Mouse (Mus musculus) layer of hippocampus, postnatal 25 days (tissue): ENCODE data around the gene Yars. TPM values are rescaled to one million over a fixed set of nuclear protein-coding genes. Genes with fewer than 3 reads are reported as not detected.

Experiments used
- DNase-seq, 2 experiments: peaks; one replicate each; pipeline ENCODE4 v3.0.0; 2022; ENCODE audit warnings: mixed read lengths in 2 of 2, low spot score in 1 of 2; ENCODE audit errors: extremely low spot score in 1 of 2
- total RNA-seq, 2 experiments: library from RNA; stranded (reverse); gene quantifications; 2 replicates each; pipeline ENCODE4 v1.2.3; 2021

The Yars gene
- total RNA-seq, 2 experiments from 2014 or later: 85.0 to 85.9 TPM

DNA sequence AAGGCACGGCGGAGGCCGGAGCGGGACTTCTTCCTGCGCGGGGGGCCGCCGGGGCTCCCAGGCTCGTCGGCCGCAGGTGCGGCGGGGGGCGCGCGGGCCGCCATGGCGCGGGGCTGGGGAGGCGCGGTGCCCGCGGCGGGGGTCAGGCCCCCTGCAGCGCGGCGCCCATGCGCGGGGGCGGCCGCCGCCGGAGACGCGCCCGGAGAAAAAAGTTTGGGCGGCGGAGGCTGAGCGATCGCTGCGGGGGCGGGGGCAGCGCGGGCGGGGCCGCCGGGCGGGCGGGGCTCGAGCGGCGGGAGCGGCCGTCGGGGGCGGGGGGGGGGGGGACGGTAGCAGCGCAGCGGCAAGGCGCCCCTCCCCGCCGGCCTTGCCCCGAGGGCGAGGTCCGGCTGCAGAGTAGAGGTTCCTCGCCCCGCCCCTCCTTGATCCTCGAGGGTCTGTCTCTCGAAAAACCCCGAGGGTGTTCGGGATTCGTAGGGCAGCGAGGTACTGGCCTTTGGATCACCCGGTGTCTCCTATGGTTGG is 58.7 kb downstream of the Yars start:
- DNase-seq: no peak

DNA sequence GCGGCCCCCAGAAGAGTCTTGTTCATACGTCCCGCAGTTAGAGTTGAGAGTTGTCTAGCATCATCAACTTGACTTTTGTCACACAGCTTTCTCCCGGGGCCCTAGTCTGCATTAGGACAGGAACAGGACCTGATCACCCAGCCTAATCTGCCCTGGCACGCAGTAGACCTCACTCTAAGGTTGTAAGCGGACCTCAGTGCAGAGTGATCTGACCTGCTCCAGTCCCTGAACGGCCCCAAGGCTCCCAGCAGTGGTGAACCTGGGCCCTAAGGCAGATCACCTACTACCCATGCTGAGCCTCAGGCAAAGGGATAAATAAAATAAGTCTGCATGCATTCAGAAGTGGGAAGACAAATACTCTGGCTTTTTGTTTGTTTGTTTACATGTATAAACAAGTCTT is 59.7 kb downstream of the Yars start:
- DNase-seq: no peak

DNA sequence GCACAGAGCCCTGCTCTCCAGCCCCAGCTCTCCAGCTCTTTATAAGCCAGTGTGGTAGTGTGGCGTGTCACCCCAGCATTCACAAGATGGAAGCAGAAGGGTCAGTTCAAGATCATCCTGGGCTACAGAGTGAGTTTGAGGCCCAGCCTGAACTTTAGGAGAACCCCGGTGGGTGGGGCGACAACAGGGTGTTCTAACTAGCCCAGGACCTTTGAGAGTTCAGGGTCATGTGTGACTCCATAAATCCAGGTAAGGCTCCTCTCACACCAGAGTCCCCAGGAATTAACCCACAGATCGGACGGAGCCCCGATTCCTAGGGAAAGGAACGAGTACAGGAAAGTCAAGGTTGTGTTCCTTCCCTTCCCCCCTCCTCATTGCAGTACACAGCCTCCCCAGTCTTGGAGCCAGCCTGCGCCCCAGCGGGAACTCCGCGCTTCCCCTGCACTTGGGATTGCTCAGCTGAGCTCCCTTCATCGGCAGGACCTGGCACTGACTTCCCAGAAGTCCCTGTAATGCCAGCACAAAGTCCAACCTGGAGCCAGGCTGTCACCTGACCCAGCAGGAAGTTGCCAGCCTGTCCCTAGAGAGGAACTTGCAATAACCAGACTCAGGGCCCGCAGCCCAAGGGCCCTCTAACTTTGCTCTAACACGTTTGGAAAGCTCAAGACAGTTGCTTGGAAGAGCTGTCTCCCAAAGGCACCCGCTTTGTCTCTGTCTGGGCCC is 61.4 kb downstream of the Yars start:
- no peak for DNase-seq

DNA sequence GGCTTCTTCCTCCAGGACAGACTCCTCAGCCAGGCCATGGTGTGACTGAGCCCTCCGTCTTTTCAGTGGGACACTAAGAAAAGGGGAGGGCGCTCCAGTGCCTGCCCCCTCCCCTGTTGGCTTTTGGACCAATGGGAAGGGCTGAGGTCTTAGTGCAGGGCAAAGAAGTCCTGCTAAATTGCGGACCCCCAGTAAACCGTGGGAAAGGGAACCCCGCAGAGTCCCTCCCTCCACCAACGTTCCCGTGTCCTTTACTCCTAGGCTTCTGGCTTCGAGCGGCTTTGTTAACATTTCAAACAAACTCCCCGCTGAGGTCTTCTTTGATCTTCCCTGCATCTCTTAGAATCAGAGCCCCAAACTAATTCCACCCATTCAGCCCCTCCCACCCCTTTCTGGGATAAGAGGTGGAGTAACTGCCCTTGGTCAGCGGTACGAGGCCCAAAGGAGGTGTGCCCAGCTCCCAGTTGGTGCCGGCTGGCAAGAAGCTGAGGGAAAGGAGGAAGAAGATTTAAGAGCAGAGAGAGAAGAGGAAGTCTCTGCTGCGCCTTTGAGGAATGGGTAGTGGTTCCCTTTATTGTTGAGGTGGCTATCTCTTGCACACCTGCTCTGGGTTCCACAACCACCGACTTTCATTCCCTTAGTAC is 62.0 kb downstream of the Yars start:
- no peak for DNase-seq

DNA sequence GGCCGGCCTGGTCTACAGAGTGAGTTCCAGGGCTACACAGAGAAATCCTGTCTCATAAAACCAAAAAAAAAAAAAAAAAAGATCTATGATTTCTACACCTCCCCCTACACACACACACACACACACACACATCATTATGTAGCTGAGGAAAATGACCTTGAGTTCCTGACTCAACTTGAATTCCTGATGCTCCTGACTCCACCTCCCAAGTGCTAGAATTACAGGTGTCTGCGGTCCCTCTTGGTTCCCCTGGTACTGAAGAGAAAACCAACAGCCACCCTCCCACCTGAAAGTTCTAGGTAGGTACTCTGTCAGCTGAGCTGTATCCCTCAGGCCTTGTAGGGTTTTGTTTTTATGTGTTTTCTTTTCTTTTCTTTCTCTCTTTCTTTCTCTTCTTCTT is 62.9 kb downstream of the Yars start:
- no peak for DNase-seq

DNA sequence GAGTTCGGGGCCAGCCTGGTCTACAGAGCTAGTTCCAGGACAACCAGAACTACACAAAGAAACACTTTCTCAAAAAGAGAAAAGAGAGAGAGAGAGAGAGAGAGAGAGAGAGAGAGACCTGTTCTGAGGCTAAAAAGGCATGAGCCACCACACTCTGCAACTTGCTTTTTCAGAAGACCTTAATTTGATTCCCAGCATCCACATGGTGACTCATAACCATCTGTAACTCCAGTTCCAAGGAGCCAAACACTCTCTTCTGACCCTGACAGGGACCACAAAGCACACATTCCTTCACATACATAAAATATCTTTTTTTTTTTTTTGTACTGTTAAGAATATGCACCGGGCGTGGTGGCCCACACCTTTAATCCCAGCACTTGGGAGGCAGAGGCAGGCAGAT is 65.0 kb downstream of the Yars start:
- DNase-seq: no peak

DNA sequence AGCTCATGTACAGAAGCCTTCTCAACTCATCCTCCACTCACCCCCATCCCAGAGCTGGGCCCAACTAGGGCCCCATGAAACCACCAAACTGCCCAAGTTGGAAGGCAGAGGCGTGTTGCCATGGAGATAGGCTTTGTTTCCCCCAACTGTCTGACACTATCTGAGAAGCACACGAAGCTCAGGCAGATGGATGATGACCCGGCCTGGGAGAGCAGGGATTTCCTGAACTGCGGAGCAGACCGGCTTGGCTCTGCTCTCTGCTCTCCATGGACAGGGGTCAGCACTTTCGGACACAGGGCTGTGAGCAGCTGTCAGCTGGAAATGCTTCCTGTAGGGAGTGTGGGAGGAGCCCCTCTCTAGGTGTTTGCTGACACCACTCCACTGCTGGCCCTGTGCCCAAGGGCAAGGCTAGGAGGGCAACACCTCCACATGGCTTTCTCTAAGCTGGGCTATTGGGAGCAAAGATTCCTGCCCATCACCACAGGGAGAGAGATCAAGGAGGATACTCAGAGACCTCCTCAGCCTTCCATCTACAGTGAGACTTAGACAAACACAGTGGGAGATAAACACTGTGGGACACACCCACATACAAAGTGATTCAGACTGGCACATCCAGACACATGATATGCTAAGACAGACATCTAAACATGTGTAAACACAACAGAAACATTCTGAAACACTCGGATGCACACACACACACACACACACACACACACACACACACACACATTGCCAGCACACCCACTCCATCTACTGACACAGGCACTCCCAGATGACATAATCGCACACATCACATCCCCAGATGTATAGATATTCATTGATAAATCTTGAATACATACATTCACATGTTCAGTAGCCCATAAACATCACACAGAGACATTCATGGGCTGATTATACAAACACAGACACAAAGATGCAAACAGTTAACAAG is 67.2 kb downstream of the Yars start:
- DNase-seq: no peak

DNA sequence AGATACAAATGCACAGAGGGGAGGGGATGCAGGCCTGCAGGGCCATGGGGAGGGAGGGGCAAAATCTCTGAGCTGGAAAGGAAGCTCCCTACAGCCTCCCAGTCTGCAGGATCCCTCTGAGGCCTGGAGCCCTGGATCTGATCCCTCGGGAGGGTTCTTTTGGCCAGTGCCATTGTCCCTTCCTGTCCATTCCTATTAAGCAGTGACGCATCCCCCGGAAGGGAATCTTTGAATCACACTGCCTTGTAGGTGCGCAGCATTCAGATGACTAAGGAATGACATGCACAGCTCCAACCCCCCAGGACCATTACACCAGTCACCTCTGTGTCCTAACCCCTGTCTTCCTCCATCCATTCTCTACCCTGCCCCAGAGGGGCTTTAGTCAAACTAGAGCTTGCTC is 69.5 kb downstream of the Yars start:
- no peak for DNase-seq

DNA sequence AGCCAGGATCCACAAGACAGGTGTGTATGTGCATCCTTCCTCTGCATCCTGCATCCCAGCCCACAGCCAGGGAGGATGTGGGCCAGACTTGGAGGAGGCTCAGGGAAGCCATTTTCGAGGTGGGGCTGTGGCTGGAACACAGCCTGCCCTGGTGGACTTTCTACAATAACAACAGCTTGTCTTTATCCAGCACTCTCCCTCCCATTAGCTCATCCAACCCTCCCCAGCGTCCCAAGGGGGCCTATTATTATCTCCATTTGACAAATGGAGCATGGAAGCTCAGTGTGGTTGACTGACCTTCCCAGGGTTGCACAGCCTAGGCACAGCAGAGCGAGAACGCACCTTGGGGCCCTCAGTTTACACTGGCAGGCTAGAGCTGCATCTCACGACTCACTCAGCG is 71.1 kb downstream of the Yars start:
- no peak for DNase-seq

DNA sequence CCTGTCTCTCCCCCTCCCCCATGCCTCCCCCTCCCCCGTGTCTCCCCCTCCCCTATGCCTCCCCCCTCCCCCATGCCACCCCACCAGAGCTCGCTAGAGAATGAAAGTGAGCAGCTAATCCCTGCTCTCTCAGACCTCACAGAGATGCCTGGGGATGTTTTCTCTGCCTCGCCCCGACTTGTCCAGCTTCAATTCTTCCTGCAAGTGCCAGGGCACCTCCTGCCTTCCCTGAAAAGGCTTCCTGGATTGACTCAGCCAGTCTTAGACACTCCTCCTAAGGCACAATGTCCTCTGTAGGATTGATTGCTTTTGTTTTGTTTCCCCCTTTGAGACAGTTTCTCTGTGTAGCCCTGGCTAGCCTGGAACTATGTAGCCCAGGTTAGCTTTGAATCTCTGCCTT is 71.6 kb downstream of the Yars start, which contains the start of gene C77080:
TSS of gene C77080 (minus strand) at position 209 of the 400 bp plus-strand sequence.
- no peak for DNase-seq

DNA sequence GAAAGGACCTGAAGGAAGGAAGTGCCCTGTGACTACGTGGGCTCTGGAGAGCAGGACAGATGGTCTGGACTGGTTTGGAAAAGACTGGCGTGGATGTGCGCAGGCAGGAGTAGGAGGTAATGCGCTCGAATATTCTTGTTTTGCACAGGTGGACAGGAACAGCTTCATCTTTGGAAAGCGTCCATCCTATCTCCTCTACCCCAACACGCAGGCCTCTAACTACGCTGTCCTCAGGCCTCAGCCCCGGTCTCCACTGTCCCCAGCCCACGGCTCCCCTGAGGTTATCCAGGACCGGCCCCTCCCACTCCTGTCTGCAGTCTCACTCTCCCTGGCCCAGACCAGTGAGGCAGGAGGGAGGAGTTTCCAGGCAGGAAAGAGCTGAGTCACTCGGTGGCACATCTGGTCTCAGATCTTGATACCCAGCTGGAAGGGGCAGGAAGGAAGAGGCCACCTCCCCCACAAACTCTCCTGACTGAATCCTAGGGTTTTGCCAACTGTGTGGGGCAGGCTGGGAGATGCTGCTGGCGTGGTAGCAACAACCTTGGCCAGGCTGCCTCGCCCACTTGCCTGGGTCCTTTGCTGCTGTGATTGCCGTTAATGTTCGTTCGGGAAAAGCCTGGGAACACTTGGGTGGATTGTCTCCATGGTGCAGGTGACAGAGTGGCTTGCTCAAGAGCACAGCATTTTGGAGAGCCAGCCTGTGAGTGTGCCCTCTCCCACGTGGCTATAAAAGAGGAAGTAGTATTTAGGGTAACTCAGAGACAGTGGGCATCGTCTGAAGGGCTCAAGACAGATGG is 73.9 kb downstream of the Yars start:
- DNase-seq: no peak

DNA sequence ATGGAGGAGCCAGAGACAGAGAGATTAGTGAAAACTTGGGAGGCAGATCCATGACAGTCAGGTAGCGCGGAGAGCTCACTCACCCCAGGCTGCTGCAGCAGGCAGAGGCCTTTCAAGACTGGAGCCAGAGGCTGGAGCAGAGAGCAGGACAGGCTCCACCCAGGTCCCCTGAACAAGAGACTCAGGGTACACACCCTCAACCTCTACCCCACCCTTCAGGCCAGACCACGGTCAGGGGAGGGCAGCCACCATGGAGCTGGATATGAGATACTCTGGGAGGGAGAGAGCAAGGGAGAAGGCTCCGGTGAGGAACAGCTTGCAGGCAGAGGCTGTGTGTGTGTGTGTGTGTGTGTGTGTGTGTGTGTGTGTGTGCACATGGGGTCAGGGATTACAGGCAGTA is 76.6 kb downstream of the Yars start:
- no peak for DNase-seq

DNA sequence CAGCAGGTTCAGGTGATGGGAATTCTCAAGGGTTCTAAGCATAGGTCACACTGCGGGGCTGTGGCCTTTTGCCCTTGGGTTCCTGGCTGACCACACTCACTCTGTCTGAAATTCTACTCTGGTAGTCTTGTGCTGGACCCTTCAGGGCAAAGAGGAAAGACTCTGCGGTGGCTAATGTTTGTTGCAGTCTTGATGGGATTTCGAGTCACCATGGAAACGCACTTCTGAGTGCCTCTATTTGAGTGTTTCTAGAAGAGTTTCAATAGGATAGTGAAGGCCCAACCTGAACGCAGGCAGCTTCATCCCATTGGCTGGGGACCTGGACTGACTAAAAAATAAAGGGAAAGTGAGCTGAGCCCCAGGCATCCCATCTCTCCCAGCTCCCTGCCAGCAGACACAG is 77.3 kb downstream of the Yars start:
- no peak for DNase-seq

DNA sequence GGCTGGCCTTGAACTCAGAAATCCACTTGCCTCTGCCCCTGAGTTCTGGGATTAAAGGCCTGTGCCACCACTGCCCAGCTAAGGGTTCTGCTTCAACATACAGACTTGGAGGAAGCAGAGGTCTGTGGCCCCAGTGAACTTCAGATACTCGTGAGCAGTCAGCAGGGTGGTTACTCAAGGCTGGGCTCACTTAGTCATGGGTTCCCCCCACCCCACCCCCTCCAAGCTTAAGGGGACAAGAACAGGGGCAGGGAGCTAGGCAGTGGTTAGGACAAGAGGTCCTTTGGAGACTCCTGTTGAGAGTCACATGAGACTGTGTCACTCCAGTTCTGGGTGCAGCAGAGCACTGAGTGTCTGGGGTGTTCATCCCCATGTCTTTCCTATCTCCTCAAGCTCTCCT is 79.1 kb downstream of the Yars start:
- DNase-seq: no peak

Other genes starting within 250 kb of the Yars start
- 10 to 100 TPM; 40.7 to 41.8 TPM for gene Azin2, start 227.3 kb upstream of the Yars start, total RNA-seq
- gene Ak2, start 197.8 kb upstream of the Yars start, total RNA-seq: 10 to 100 TPM; 27.7 to 30.9 TPM
- 10 to 100 TPM; 48.1 to 49.7 TPM for gene Rnf19b, start 131.5 kb upstream of the Yars start, total RNA-seq
- not detected for gene Tmem54, start 84.2 kb upstream of the Yars start, total RNA-seq
- 1,000 to 10,000 TPM; 2,567 to 2,613 TPM for gene Hpca, start 67.7 kb upstream of the Yars start, total RNA-seq
- gene Fndc5, start 52.8 kb upstream of the Yars start, total RNA-seq: 10 to 100 TPM; 85.1 to 86.0 TPM
- gene S100pbp, start within 50 bp of the Yars start, total RNA-seq: 10 to 100 TPM; 32.5 to 35.2 TPM
- 1 to 10 TPM; 7.5 to 7.7 TPM for gene C77080, start 71.6 kb downstream of the Yars start, total RNA-seq
- gene Sync, start 97.9 kb downstream of the Yars start, total RNA-seq: 1 to 10 TPM in 1 of 2 experiments, under 1 TPM in 1; 0.79 to 1.3 TPM
- gene Rbbp4, start 145.6 kb downstream of the Yars start, total RNA-seq: 100 to 1,000 TPM; 111 to 133 TPM
- 10 to 100 TPM; 30.5 to 33.9 TPM for gene Zbtb8os, start 145.9 kb downstream of the Yars start, total RNA-seq
- gene Zbtb8a, start 188.4 kb downstream of the Yars start, total RNA-seq: 1 to 10 TPM; 4.1 to 5.6 TPM